Mouse (Mus musculus) bone marrow, adult 2 months (tissue): ENCODE measurements around the gene Sema3b.

Experiments used
- CTCF ChIP-seq: fragments of 200-500 bp; IDR thresholded peaks from 2 replicates; pipeline ENCODE4 v1.5.1; 2011; ENCODE audit warnings: low read length, control low read depth; ENCODE audit not compliant: control insufficient read depth, insufficient read depth
- POLR2A ChIP-seq: fragments of 200-500 bp; IDR thresholded peaks from 2 replicates; pipeline ENCODE4 v1.6.1; 2011; ENCODE audit warnings: low read depth, mild to moderate bottlenecking, control low read depth, low read length, borderline replicate concordance; ENCODE audit not compliant: control insufficient read depth

DNA sequence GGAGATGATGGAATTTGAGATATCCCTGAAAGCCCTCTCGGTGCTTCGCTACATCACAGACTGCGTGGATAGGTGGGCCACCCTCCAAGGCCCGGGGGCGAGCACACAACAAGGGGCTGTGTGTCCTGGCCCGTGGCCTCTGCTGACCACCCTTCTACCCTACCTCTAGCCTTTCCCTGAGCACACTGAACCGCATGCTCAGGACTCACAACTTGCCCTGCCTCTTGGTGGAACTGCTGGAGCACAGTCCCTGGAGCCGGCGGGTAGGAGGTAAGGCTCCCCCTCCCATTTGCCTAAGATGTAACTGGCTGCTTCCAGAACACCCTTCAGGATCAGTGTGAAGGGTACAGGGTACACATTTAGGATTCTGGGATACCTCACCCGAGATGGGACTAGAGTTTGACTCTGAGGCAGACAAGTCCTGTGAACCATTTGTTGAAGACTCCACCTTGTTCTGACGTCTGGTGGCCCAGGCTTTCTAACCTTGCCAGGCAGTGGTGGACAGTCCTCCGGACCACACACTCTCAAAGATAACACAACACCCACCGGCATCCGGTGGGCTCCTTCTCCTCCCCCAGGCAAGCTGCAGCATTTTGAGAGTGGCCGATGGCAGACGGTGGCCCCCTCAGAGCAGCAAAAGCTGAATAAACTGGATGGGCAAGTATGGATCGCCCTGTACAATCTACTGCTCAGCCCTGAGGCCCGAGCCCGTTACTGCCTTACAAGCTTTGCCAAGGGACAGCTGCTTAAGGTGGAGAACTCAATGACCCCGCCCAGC lies 59.5 kb downstream of the Sema3b start:
- TF ChIP-seq POLR2A, result no peak
- TF ChIP-seq CTCF, result no peak
